Mouse (Mus musculus): ENCODE data around the gene Nif3l1.

DNA sequence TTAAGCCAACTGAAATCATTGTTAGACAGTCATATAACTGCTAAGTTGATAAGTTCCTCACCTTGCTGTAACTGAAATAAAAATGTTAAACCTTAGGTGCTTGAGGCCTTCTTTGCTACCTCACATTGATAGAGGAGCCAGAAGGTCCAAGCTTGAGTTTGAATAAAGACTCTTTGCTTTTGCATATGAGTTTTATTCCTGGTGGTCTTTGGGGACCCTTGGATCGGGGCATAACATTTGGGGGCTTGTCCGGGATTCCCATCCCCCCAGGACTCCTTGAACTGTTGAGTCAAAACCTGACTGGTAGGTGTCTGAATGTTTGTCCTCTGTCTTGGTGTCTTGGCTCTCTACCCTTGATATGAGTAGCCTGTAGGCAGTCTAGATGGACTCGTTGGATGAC is 62.3 kb downstream of the Nif3l1 start:
- no peak for TF ChIP-seq GATA1 (IDR thresholded peaks at IDR 0.05; ENCODE audit: borderline replicate concordance, low read length)
- no peak for TF ChIP-seq FLI1 (IDR thresholded peaks at IDR 0.05; ENCODE audit: low read length)
